Mouse (Mus musculus) neural tube, embryonic 15.5 days (tissue): ENCODE results near the gene Grid1. TPM values are rescaled to one million over a fixed set of nuclear protein-coding genes. Genes with fewer than 3 reads are reported as not detected.

Source experiments
- ATAC-seq: fragments of 200-750 bp; cut with Nextera tagmentation; 2 replicates; pipeline ENCODE4 v1.8.0; 2017; ENCODE audit warnings: mild to moderate bottlenecking, moderate TSS enrichment, moderate library complexity; ENCODE audit not compliant: low FRiP score
- H3K27ac ChIP-seq: fragments of 300-500 bp; sonication (generic); replicated peaks from 2 replicates; pipeline ENCODE4 v1.5.1; 2015; ENCODE audit warnings: mild to moderate bottlenecking, inconsistent platforms
- H3K27me3 ChIP-seq: fragments of 300-500 bp; sonication (generic); replicated peaks from 2 replicates; pipeline ENCODE4 v1.6.1; 2015; ENCODE audit warnings: inconsistent platforms
- H3K36me3 ChIP-seq: fragments of 300-500 bp; sonication (generic); 2 replicates; pipeline ENCODE4 v1.6.1; 2015; ENCODE audit warnings: inconsistent platforms
- H3K4me1 ChIP-seq: fragments of 300-500 bp; sonication (generic); 2 replicates; pipeline ENCODE4 v1.6.1; 2015; ENCODE audit warnings: inconsistent platforms
- H3K4me2 ChIP-seq: fragments of 300-500 bp; sonication (generic); 2 replicates; pipeline ENCODE4 v1.6.1; 2015; ENCODE audit warnings: inconsistent platforms, mild to moderate bottlenecking, moderate library complexity
- H3K4me3 ChIP-seq: fragments of 300-500 bp; sonication (generic); replicated peaks from 2 replicates; pipeline ENCODE4 v1.5.1; 2015; ENCODE audit warnings: mild to moderate bottlenecking, inconsistent platforms
- H3K9ac ChIP-seq: fragments of 300-500 bp; sonication (generic); replicated peaks from 2 replicates; pipeline ENCODE4 v1.6.1; 2015; ENCODE audit warnings: mild to moderate bottlenecking, inconsistent platforms
- H3K9me3 ChIP-seq: fragments of 300-500 bp; sonication (generic); replicated peaks from 2 replicates; pipeline ENCODE4 v1.6.1; 2016; ENCODE audit warnings: inconsistent platforms
- WGBS: fragments of 180-500 bp; shearing (Covaris S2); methylation state at CpG from one replicate; pipeline ENCODE4 v1.1.7; 2015; ENCODE audit warnings: mixed read lengths; 5-methylcytosine and 5-hydroxymethylcytosine counted together
- polyA plus RNA-seq: library from polyadenylated mRNA; unstranded; fragments of >200 nt; fragmentation: Nextera tagmentation; extraction: Ambion mirVana; gene quantifications from 2 replicates; pipeline ENCODE4 v1.2.1, GENCODE M21; 2015

Grid1 gene
- polyA plus RNA-seq, 1 experiment from 2014 or later = 8.3 TPM

DNA sequence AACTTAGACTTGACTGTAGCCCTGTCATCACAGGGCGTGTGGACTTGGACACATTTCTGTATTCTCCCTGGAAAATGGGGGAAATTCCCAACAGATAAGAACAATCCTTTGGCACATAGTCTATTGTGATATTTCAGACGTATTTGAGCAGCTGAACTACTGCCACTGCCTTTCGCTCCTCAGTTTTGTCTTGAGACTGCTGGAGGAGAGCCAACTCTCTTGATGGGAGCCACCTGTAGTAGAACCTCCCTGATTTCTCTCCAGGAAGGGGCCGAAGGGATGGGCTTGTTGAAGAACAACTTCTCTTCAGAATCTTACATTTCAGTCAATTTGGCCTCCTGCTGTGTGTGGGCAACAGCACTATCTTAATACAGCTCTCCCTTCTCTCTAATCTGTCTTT is 276.2 kb downstream of the Grid1 start:
- ATAC-seq = no peak
- Histone ChIP-seq H3K4me1 (peaks cover 16% of the 10 kb centered on the region), H3K27ac (no peak overlapping the region), H3K9ac (no peak overlapping the region), H3K36me3 (no peaks in the 10 kb centered on the region), H3K4me2 (no peak overlapping the region), H3K4me3 (no peak overlapping the region), H3K27me3 (no peaks in the 10 kb centered on the region), H3K9me3 (no peaks in the 10 kb centered on the region)
- 73% methylated on average over 4 of the region's 4 CpGs for WGBS

DNA sequence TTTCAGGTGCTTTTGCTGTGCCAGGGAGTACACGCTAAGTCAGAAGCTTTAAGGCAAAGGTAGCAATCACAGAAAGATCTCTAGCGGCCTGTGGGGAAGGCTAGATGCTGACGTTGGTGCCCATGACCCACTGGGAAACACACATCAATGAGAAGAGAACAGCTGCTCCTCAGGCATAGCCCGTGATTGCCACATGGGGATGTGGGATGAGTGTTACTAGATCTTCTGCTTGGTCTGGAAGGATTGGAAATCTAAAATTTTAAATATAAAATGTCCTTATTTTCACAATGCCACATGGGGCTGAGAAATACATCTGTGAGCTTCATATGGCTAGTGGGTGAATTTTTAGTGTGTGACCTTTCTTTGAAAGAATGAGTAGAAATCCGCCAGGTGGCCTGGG is 277.3 kb downstream of the Grid1 start:
- Histone ChIP-seq H3K4me3 (no peak overlapping the region), H3K27ac (no peak overlapping the region), H3K9ac (no peak overlapping the region), H3K4me2 (no peak overlapping the region), H3K9me3 (no peaks in the 10 kb centered on the region), H3K4me1 (peaks cover 16% of the 10 kb centered on the region), H3K36me3 (no peaks in the 10 kb centered on the region), H3K27me3 (no peaks in the 10 kb centered on the region)
- 84% methylated on average over 5 of the region's 5 CpGs for WGBS
- ATAC-seq = no peak

DNA sequence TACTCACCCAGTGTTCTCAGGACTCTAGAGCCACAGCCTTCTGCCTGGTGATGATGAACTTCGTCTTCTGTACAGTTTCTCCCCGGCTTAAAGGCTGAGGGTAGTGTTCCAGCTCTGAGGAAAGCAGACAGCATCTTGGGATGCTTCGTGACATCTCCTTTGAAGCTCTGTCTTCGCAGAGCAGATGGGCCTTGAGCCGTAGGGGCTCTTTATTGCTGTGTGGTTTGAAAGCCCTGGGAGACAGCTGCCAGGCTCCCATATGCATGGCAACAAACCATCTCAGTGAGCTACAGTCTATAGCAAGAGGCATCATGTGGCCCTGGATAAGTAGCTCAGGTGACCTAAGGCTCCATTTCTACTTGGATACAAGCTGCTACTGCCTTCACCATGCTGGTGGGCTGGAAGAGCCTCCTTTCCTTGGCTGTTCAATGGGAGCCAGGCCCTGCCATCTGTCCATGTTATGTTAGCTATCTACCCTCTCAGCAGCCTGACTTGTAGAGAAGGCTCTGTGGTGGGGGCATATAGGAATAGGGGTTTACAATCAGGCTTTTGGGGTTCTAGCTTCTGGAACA is 283.8 kb downstream of the Grid1 start:
- Histone ChIP-seq H3K36me3 (no peaks in the 10 kb centered on the region), H3K9ac (no peak overlapping the region)

DNA sequence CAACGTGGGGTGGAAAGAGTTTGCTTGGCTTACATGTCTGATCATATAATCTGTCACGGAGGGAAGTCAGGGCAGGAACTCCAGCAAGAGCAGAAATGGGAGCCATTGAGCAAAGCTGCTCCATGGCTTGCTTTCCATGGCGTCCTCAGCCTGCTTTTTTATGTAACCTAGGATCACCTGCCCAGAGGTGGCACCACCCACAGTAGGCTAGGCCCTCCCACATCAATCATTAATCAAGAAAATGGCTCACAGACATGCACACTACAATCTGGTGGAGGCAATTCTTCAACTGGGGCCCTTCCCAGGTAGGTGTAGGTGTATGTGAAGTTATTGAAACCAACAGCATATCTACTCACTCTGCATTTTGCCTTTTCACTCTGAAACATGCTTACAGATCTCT is 287.7 kb downstream of the Grid1 start:
- WGBS = 86% methylated on average over 3 of the region's 3 CpGs
- Histone ChIP-seq H3K4me1 (peaks cover 12% of the 10 kb centered on the region), H3K9me3 (no peaks in the 10 kb centered on the region), H3K27ac (no peak overlapping the region), H3K4me2 (no peak overlapping the region), H3K4me3 (no peak overlapping the region), H3K36me3 (no peaks in the 10 kb centered on the region), H3K9ac (no peak overlapping the region), H3K27me3 (no peaks in the 10 kb centered on the region)
- ATAC-seq = no peak

More for the DNA sequence above, 283.8 kb downstream of the Grid1 start:
- Histone ChIP-seq H3K27ac (no peak overlapping the region), H3K9me3 (no peaks in the 10 kb centered on the region), H3K4me1 (no peaks in the 10 kb centered on the region), H3K4me3 (no peak overlapping the region), H3K4me2 (no peak overlapping the region), H3K27me3 (no peaks in the 10 kb centered on the region)
- no peak for ATAC-seq
- 80% methylated on average over 5 of the region's 5 CpGs for WGBS

DNA sequence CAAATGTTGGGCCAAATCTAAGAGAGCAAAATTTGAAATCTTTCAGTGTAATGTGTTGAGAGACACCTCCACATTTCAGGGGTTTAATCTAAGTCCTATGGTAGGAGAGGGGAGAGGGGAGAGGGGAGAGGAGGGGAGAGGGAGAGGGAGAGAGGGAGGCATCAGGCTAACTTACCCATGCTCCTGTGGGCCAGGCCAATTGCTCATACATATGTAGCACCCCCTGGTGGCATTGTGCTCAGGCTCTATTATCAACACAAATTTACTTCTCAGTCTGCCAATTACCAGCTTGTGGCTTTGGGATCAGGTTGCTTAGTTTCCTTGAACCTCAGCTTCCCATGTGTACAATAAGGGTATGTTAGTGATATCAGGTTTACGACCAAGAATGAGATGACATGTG is 291.0 kb downstream of the Grid1 start:
- H3K4me2 ChIP-seq = no peak overlapping the region
- no peak overlapping the region for H3K9ac ChIP-seq
- ATAC-seq = no peak
- H3K36me3 ChIP-seq = no peaks in the 10 kb centered on the region
- H3K4me3 ChIP-seq = no peak overlapping the region
- H3K9me3 ChIP-seq = no peaks in the 10 kb centered on the region
- H3K27me3 ChIP-seq = no peaks in the 10 kb centered on the region
- H3K27ac ChIP-seq = no peak overlapping the region
- peaks cover 21% of the 10 kb centered on the region for H3K4me1 ChIP-seq
- WGBS = 54% methylated on average over 1 of the region's 1 CpGs

DNA sequence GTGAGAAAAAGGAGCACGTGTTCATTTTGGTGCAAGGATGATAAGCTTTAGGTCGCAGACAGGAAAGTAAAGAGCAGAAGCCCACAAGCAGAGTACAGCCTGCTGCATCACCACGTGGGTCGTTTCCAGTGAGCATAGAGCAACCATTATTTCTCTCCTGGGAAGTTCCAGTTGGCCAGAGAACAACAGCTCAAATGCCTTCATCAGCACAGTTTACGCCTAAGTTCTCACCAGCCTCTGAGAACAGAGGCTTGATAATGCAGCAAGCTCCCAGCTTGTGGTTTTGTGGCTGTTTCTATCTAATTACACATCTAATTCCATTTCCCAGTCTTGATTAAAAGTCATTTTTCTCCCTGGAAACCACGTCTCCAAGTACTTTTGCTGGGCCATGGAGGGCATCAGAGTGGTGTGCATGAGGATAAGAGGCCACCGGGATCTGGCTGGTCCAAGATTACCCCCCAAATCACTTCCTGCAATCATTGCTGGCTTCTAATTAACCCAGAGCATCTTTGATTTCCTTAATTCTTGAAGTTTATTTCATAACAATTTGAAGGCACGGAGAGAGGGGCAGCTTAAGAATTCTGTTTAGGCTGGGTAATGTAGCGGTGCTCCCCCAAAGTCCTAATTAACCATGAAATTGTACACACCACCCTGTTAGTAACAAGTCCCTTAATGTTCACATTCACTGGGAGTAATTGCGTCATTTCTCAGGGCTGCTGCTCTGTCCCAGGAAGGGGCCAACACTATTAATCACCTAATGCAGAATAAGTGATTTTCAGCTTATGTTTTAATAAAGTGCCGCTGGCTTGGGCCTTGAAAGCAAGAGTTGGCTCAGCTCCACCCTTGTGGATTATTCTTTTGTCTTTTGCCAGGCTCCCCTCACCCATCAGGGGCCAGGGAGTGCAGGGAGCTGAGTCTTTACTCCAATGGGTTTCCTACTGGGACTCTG is 292.7 kb downstream of the Grid1 start:
- Histone ChIP-seq H3K4me3 (no peak overlapping the region), H3K4me2 (no peak overlapping the region), H3K27me3 (no peaks in the 10 kb centered on the region), H3K36me3 (no peaks in the 10 kb centered on the region), H3K27ac (peak overlapping the region; percentile 54), H3K9me3 (no peaks in the 10 kb centered on the region), H3K9ac (no peak overlapping the region), H3K4me1 (peaks cover 24% of the 10 kb centered on the region)
- 25% methylated on average over 11 of the region's 11 CpGs for WGBS
- ATAC-seq = peak; percentile 79

DNA sequence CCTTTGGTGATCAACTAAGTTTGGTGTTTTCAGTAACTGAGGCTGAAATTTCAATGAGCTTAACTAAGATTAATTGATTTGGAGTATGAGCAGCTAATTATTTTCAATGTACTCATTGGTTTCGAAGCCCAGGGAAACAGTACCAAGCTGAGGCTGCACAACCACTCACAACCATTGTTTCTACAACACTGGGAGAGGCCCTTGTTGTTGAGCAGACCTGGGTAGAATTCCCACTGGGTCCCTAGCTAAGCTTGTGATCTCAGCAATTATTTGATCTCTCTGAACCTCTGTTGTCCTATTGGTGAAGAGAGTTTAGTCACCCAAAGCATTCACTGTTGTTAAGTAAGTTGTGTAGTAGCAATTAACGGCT is 293.4 kb downstream of the Grid1 start:
- 77% methylated on average over 2 of the region's 2 CpGs for WGBS
- Histone ChIP-seq H3K27me3 (no peaks in the 10 kb centered on the region), H3K27ac (0 out of 2 replicates have a peak overlapping the region, but pooled peaks have one; percentile 49), H3K4me2 (no peak overlapping the region), H3K4me3 (no peak overlapping the region), H3K9me3 (no peaks in the 10 kb centered on the region), H3K4me1 (peaks cover 24% of the 10 kb centered on the region), H3K36me3 (no peaks in the 10 kb centered on the region), H3K9ac (no peak overlapping the region)
- ATAC-seq = no peak

DNA sequence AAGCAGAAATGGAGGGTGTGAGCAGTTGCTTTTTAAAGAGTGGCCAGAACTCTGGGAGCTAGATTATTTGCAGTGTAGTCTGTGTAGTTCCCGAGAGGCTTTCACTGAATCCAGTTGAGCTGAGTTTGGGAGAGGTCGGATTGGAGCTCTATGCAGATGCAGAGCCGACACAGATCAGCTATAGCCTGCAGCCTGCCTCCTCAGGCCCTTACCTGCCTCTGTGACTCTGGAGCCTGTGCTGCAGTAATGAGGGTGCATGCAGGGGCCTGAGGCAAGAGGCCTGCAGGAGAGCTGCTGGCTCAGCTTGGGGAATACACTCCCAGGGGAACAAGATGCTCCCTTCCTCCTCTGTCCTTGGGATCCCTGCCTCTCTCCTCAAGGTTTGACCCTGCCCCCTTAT is 296.0 kb downstream of the Grid1 start:
- 63% methylated on average over 3 of the region's 3 CpGs for WGBS
- ATAC-seq = no peak
- Histone ChIP-seq H3K4me2 (no peak overlapping the region), H3K4me1 (peaks cover 24% of the 10 kb centered on the region), H3K9ac (no peak overlapping the region), H3K4me3 (no peak overlapping the region), H3K9me3 (no peaks in the 10 kb centered on the region), H3K27ac (no peak overlapping the region), H3K36me3 (no peaks in the 10 kb centered on the region), H3K27me3 (no peaks in the 10 kb centered on the region)

DNA sequence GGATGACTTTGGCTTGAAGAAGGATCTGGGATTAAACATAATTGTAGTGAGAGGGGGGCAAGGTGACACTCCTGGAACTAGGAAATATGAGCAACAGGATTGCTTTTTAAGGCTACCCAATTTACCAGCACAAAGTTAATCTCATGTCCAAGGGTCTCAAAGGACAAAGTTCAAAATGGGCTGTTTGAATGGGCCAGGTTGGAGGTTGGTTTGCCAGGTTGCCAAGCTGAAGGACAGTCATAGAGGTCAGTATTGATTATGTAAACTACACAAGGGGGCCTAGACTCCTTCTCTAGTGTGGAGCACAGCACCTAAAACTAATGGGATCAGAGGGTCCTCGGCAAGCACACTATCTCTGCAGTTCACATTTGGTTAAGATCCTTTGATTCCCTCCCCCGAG is 300.2 kb downstream of the Grid1 start:
- Histone ChIP-seq H3K36me3 (no peaks in the 10 kb centered on the region), H3K4me2 (no peak overlapping the region), H3K4me1 (peaks cover 3% of the 10 kb centered on the region; the same call in 1 of the 2 replicates), H3K9me3 (no peaks in the 10 kb centered on the region), H3K4me3 (no peak overlapping the region), H3K9ac (no peak overlapping the region), H3K27ac (no peak overlapping the region), H3K27me3 (no peaks in the 10 kb centered on the region)
- 80% methylated on average over 2 of the region's 2 CpGs for WGBS
- ATAC-seq = no peak

DNA sequence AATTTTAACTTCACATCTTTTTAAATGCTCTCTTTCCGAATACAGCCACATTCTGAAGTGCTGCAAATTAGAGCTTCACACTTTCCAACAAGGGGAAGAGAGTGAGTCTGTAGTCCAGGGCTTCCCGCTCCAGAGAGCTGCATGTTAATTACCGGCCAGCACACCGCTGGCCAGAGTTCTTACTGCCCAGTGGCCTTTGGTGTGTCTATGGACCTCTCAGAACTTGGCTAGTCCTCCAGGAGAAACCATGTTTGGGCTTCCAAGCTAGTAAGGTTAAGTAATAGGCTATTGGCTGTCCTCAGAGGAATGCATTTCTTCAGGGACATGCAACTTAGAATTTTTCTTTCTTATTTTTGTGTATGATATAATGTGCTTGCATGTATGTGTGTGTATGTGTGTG is 301.0 kb downstream of the Grid1 start:
- no peak overlapping the region for H3K4me3 ChIP-seq
- no peaks in the 10 kb centered on the region for H3K9me3 ChIP-seq
- H3K9ac ChIP-seq = no peak overlapping the region
- peaks cover 3% of the 10 kb centered on the region; the same call in 1 of the 2 replicates for H3K4me1 ChIP-seq
- H3K27me3 ChIP-seq = no peaks in the 10 kb centered on the region
- no peak overlapping the region for H3K27ac ChIP-seq
- H3K36me3 ChIP-seq = no peaks in the 10 kb centered on the region
- no peak for ATAC-seq
- H3K4me2 ChIP-seq = no peak overlapping the region
- WGBS = 85% methylated on average over 4 of the region's 4 CpGs

DNA sequence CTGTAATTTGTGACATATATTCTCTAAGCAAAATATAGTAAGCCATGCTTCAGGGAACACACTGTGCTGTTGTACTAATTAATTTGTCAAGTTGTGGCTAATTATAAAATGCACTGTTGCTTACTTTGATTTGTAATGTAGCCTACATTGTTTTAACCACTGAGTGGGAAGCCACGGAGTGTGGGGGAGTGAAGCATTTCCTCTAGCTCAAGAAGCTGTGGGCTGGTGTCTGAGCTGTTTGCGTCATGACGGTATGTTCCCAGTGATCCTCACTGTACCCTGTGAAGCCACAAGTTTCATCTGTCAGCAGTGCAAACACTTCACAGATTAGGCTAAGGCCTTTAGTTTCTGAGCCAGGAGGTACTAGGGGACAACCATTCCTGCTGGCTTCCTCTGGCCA is 302.2 kb downstream of the Grid1 start:
- 74% methylated on average over 3 of the region's 3 CpGs for WGBS
- no peak for ATAC-seq
- Histone ChIP-seq H3K4me1 (no peaks in the 10 kb centered on the region), H3K9me3 (no peaks in the 10 kb centered on the region), H3K27me3 (no peaks in the 10 kb centered on the region), H3K4me2 (no peak overlapping the region), H3K4me3 (no peak overlapping the region), H3K9ac (no peak overlapping the region), H3K27ac (no peak overlapping the region), H3K36me3 (no peaks in the 10 kb centered on the region)

DNA sequence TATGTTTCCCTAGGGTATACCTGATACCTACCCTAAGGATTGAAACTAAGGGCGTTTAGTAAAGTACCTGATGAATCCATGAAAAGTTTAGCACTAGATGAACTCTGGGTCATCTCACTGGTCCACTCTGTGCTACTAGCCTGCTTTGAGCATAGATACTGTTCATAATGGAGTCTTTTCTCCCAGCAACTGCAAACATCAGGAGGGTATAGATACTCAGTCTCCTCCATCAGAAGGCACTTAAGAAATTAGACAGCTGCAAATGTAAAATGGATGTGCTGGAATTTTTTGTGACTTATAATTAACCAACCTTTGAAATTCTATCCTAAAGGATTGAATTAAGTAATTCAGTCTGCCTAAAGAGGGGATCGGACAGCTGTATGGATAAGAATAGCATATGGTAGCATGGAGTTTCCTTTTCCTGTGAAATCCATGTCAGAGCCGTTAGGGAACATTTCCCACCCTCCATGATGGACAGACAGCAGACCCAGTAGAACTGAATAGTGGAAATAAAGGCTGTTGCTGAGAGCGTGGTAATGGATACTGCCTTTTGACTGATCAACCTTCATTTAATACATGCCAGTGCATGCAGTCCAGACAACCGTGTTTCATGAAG is 303.5 kb downstream of the Grid1 start:
- H3K9me3 ChIP-seq = no peaks in the 10 kb centered on the region
- H3K27me3 ChIP-seq = no peaks in the 10 kb centered on the region
- no peak overlapping the region for H3K9ac ChIP-seq
- WGBS = 86% methylated on average over 5 of the region's 5 CpGs
- H3K4me2 ChIP-seq = no peak overlapping the region
- no peak for ATAC-seq
- H3K27ac ChIP-seq = no peak overlapping the region
- no peak overlapping the region for H3K4me3 ChIP-seq
- no peaks in the 10 kb centered on the region for H3K36me3 ChIP-seq
- H3K4me1 ChIP-seq = no peaks in the 10 kb centered on the region
